Mouse (Mus musculus): ENCODE measurements around the gene Sun3. TPM values are rescaled to one million over a fixed set of nuclear protein-coding genes. Genes with fewer than 3 reads are reported as not detected.

Gene Sun3
- total and polyA plus RNA-seq, 3 experiments: 0.11 TPM; not detected in 2

DNA sequence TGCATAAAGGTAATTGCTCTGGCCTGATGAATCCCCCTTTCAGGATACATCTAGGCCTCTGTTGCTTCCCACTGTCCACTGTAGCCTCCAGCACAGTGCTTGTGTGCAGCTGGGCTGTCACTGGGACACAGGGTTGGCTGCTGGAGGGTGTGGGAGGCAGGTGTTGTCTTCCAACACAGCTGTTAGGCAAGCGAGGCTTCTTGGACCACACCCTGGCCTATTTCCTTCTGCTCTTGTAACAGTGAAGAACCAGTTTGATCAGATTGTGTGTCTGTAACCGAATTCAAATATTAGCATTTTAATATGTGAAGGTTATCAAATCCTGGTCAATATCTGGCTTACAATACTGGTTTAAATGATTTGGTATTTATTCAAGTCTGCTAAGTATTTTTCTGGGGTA, 3.1 kb upstream of the Sun3 start:
- H3K4me1 ChIP-seq (ENCODE audit: insufficient read depth, low read depth, low read length): peaks cover 26% of the 10 kb centered on the region
- H3K9me3 ChIP-seq (replicated peaks): no peaks in the 10 kb centered on the region
- no peak overlapping the region for H3K4me3 ChIP-seq (ENCODE audit: low read depth, low read length)
- no peak for ATAC-seq (ENCODE audit: extremely low read depth, insufficient number of reproducible peaks, low FRiP score, poor library complexity, severe bottlenecking)
- TF ChIP-seq POLR2AphosphoS5 (IDR thresholded peaks at IDR 0.05; ENCODE audit: insufficient replicate concordance, low read depth, low read length): no peak
- TF ChIP-seq GATA2 (IDR thresholded peaks at IDR 0.05; ENCODE audit: borderline replicate concordance, low read depth, low read length): no peak
- TF ChIP-seq TAL1 (conservative IDR thresholded peaks at IDR 0.05; ENCODE audit: low read depth, low read length): no peak
- no peak for TF ChIP-seq CTCF (IDR thresholded peaks at IDR 0.05; ENCODE audit: low read depth, low read length)
- no peak for TF ChIP-seq GATA1 (IDR thresholded peaks at IDR 0.05; ENCODE audit: borderline replicate concordance, low read length)
- H3K36me3 ChIP-seq (replicated peaks): no peaks in the 10 kb centered on the region
- no peak for DNase-seq (ENCODE audit: low spot score)
- H3K27me3 ChIP-seq (ENCODE audit: insufficient read depth, low read length): peaks cover 17% of the 10 kb centered on the region

DNA sequence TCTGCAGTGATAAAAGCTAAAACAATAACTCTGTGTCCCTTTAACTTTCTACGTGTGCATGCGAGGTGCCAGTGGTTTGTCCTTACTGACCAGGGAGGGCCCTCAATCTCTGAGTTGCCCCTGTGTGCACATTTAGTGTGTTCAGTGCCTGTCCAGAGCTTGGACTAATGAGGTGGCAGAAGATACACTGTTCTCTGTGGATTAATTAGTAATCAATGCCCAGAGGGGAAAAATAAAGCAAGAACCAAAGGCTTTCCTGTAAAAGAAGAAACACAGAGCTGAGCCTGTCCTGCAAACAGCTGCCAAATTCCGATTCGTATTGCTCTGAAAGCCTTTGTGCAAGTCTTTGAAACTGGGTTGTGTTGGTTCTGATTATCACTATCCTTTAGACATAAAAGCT, 1.4 kb upstream of the Sun3 start:
- Histone ChIP-seq H3K4me3 (ENCODE audit: low read depth, low read length) (no peak overlapping the region), H3K9me3 (replicated peaks) (no peaks in the 10 kb centered on the region), H3K27me3 (ENCODE audit: insufficient read depth, low read length) (peaks cover 17% of the 10 kb centered on the region), H3K4me1 (ENCODE audit: insufficient read depth, low read depth, low read length) (peaks cover 15% of the 10 kb centered on the region), H3K36me3 (replicated peaks) (no peaks in the 10 kb centered on the region)
- TF ChIP-seq GATA1 (IDR thresholded peaks at IDR 0.05; ENCODE audit: borderline replicate concordance, low read length) (no peak), TAL1 (conservative IDR thresholded peaks at IDR 0.05; ENCODE audit: low read depth, low read length) (no peak), CTCF (IDR thresholded peaks at IDR 0.05; ENCODE audit: low read depth, low read length) (no peak), GATA2 (IDR thresholded peaks at IDR 0.05; ENCODE audit: borderline replicate concordance, low read depth, low read length) (no peak), POLR2AphosphoS5 (IDR thresholded peaks at IDR 0.05; ENCODE audit: insufficient replicate concordance, low read depth, low read length) (no peak)
- no peak for DNase-seq (ENCODE audit: low spot score)
- ATAC-seq (ENCODE audit: extremely low read depth, insufficient number of reproducible peaks, low FRiP score, poor library complexity, severe bottlenecking): no peak

DNA sequence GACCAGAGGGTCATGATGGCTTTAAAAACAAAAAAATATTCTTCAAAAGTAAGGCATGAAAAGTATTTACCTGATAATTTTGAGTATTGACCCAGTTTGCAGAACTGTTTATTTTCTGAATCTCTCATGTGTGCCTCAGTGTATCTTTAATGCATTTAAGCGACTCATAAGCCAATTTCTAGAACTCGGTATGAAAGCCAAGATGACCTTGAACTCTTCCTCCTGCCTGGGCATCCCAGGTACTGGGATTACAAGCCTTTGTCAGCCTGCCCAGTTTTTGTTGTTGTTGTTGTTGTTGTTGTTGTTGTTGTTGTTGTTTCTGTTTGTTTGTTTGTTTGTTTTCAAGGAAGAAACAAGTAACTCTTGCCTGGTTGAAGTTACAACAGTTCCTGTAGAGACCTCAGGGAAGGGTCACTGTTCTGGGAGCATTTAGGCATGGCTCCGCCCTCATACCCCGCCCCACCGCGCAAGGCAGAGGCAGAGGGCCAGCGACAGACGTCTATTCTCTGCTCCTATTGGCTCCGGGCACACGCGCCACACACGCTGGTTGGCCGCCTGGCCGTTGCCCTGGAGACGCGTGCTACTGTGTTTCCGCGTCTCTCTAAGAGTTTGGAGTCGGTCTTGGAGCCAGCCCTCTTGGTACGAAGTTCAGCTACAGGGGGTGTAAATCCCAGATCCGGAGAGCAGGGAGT, 634 bp downstream of the Sun3 start, which contains the start of gene Gm11992:
Gene Gm11992, plus strand, starts transcription at position 584 of the 692 bp plus-strand sequence.
- H3K4me3 ChIP-seq (ENCODE audit: low read depth, low read length): peak within 1 kb of the TSS; percentile 70
- DNase-seq (ENCODE audit: low spot score): peak; percentile 69

DNA sequence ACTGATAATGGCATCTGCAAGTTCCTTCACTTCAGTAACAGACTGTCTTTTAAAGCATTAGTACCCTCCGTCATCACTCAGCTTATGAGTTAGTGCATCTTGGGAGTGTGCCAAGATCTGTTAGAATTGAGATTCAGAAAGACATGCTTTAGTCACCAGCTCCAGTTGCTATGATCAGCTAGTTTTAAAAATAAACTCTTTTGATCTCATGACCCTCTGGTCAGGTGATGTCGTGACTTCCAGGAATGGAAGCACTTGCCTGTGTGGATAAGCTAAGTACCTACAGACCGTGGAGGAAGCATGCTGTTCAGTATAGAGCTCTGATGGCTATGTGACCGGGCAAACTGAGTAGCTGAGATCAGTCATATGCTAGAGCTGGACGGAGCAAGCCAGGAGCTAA, 1.7 kb downstream of the Sun3 start:
- Histone ChIP-seq H3K4me1 (ENCODE audit: insufficient read depth, low read depth, low read length) (peaks cover 15% of the 10 kb centered on the region), H3K36me3 (replicated peaks) (no peaks in the 10 kb centered on the region), H3K9me3 (replicated peaks) (no peaks in the 10 kb centered on the region), H3K4me3 (ENCODE audit: low read depth, low read length) (no peak overlapping the region), H3K27me3 (ENCODE audit: insufficient read depth, low read length) (peaks cover 24% of the 10 kb centered on the region)
- no peak for DNase-seq (ENCODE audit: low spot score)
- TF ChIP-seq GATA2 (IDR thresholded peaks at IDR 0.05; ENCODE audit: borderline replicate concordance, low read depth, low read length): no peak
- no peak for ATAC-seq (ENCODE audit: extremely low read depth, insufficient number of reproducible peaks, low FRiP score, poor library complexity, severe bottlenecking)

More for the DNA sequence above, 634 bp downstream of the Sun3 start, which contains the start of gene Gm11992:
- ATAC-seq (ENCODE audit: extremely low read depth, insufficient number of reproducible peaks, low FRiP score, poor library complexity, severe bottlenecking): peak; percentile 98
- Histone ChIP-seq H3K9me3 (replicated peaks) (no peaks in the 10 kb centered on the region), H3K36me3 (replicated peaks) (no peaks in the 10 kb centered on the region), H3K27me3 (ENCODE audit: insufficient read depth, low read length) (peaks cover 19% of the 10 kb centered on the region), H3K4me1 (ENCODE audit: insufficient read depth, low read depth, low read length) (peaks cover 15% of the 10 kb centered on the region)
- TF ChIP-seq GATA2 (IDR thresholded peaks at IDR 0.05; ENCODE audit: borderline replicate concordance, low read depth, low read length): no peak
- TF ChIP-seq CTCF (IDR thresholded peaks at IDR 0.05; ENCODE audit: low read depth, low read length): no peak
- no peak for TF ChIP-seq TAL1 (conservative IDR thresholded peaks at IDR 0.05; ENCODE audit: low read depth, low read length)
- no peak for TF ChIP-seq GATA1 (IDR thresholded peaks at IDR 0.05; ENCODE audit: borderline replicate concordance, low read length)

DNA sequence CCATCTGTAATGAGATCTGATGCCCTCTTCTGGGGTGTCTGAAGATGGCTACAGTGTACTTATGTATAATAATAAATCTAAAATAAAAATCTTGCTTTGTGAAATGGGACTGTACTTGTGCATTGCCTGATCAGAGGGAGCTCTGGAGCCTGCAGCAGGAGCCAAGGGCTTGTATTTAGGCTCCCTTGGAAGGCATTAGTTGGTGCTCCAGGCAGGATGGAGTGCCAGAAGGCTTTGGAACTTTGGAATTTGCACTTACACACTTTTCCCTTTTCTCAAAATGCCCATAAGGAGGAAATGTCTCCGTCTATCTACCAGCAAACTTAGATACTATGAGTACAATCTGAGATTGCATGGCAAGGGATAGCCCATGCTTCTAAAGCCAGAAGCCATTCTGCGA, 2.2 kb downstream of the Sun3 start:
- H3K9me3 ChIP-seq (replicated peaks): no peaks in the 10 kb centered on the region
- H3K4me1 ChIP-seq (ENCODE audit: insufficient read depth, low read depth, low read length): peaks cover 13% of the 10 kb centered on the region
- H3K36me3 ChIP-seq (replicated peaks): no peaks in the 10 kb centered on the region
- no peak for TF ChIP-seq TAL1 (conservative IDR thresholded peaks at IDR 0.05; ENCODE audit: low read depth, low read length)
- TF ChIP-seq CTCF (IDR thresholded peaks at IDR 0.05; ENCODE audit: low read depth, low read length): no peak
- no peak for TF ChIP-seq GATA2 (IDR thresholded peaks at IDR 0.05; ENCODE audit: borderline replicate concordance, low read depth, low read length)
- no peak for TF ChIP-seq GATA1 (IDR thresholded peaks at IDR 0.05; ENCODE audit: borderline replicate concordance, low read length)
- TF ChIP-seq POLR2AphosphoS5 (IDR thresholded peaks at IDR 0.05; ENCODE audit: insufficient replicate concordance, low read depth, low read length): no peak
- no peak for DNase-seq (ENCODE audit: low spot score)
- H3K27me3 ChIP-seq (ENCODE audit: insufficient read depth, low read length): peaks cover 23% of the 10 kb centered on the region
- H3K4me3 ChIP-seq (ENCODE audit: low read depth, low read length): no peak overlapping the region
- no peak for ATAC-seq (ENCODE audit: extremely low read depth, insufficient number of reproducible peaks, low FRiP score, poor library complexity, severe bottlenecking)

DNA sequence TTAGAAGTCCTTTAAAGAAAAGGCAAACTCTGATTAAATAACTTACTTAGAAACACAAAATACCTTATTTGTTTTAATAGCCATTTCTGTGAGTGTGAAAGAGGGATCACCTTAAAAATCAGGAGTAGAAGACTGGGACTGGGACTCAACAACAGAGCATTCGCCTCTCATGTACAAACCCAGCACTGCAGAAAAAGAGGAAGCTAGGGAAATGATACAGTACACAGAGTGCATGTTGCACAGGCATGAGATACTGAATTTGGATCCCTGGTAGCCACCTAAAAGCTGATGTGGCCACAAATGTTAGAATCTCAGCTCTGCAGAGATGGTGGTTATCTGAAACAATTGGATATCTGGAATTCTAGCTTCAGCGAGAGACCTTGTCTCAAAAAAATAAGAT, 17.3 kb downstream of the Sun3 start:
- Histone ChIP-seq H3K4me3 (ENCODE audit: low read depth, low read length) (no peak overlapping the region), H3K9me3 (replicated peaks) (no peaks in the 10 kb centered on the region), H3K27me3 (ENCODE audit: insufficient read depth, low read length) (peaks cover 18% of the 10 kb centered on the region), H3K4me1 (ENCODE audit: insufficient read depth, low read depth, low read length) (no peaks in the 10 kb centered on the region), H3K36me3 (replicated peaks) (no peaks in the 10 kb centered on the region)
- DNase-seq (ENCODE audit: low spot score) (no peak), ATAC-seq (ENCODE audit: extremely low read depth, insufficient number of reproducible peaks, low FRiP score, poor library complexity, severe bottlenecking) (no peak)
- no peak for TF ChIP-seq CTCF (IDR thresholded peaks at IDR 0.05; ENCODE audit: low read depth, low read length)
- no peak for TF ChIP-seq GATA2 (IDR thresholded peaks at IDR 0.05; ENCODE audit: borderline replicate concordance, low read depth, low read length)
- no peak for TF ChIP-seq GATA1 (IDR thresholded peaks at IDR 0.05; ENCODE audit: borderline replicate concordance, low read length)
- TF ChIP-seq TAL1 (conservative IDR thresholded peaks at IDR 0.05; ENCODE audit: low read depth, low read length): no peak
- TF ChIP-seq POLR2AphosphoS5 (IDR thresholded peaks at IDR 0.05; ENCODE audit: insufficient replicate concordance, low read depth, low read length): no peak
